Mouse (Mus musculus) bone marrow, adult 2 months (tissue): ENCODE measurements at regions not wholly inside any gene's neighbourhood (a gene's known extent, or its start where the extent isn't known, plus 50 kb on each side); places are given as distances from the start of the nearest gene placed in this dataset.

ENCODE experiments used
- CTCF ChIP-seq: fragments of 200-500 bp; IDR thresholded peaks from 2 replicates; pipeline ENCODE4 v1.5.1; 2011; ENCODE audit warnings: low read length, control low read depth; ENCODE audit not compliant: control insufficient read depth, insufficient read depth
- POLR2A ChIP-seq: fragments of 200-500 bp; IDR thresholded peaks from 2 replicates; pipeline ENCODE4 v1.6.1; 2011; ENCODE audit warnings: low read depth, mild to moderate bottlenecking, control low read depth, low read length, borderline replicate concordance; ENCODE audit not compliant: control insufficient read depth

DNA sequence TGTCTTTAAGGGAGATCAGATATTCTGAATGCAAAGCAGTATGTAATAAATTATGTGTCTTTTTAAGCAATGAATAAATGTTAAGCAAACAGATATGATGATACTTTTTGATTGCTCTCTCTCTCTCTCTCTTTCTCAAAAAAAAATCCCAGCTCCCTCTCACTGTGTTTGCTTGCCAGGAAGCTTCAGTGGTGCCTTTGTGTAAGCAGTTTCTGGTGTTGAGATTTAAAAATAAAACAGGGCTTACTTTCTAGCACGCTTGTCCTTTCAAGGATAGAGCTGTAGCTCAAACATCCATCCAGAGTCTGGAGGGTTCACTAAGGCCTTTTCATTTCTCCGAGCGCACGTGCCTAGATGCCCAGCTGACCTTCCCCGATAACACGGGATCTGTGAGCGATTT lies 447.8 kb downstream of the Lrig3 start:
- TF ChIP-seq CTCF (no peak), POLR2A (no peak)
